ENCODE assay signal across 28 mouse cellular contexts in the genomic region with DNA sequence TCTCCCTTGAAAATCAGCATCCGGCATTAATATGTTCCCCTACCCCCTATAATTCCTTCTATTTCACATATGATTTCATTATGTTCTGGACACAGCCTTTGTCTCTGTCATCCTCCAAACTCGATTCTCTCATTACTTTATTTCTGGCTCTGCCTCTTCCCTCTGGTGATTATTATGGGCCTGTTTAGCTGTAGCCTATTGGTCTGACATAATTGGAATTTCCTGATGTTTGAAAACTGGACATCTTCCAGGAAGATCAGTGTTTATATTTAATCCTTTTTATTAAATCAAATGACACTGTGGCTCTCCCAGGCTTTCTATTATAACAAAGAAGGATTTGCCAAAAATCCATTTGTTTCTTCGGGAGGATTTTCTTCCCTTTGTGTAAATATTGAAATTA.
DNase-seq lines count a peak whose midpoint lies in the region; ATAC-seq and TF ChIP-seq lines count a peak whose summit lies in the region.
"Had no signal": no experiment of that assay in that cellular context is flagged by ENCODE, and none has a peak within 500 bp of the region (broad histone marks: within the 10 kb centered on the region; RNA-seq: fewer than 3 reads in every experiment).

No protein-coding gene starts in this region.

- H3K27me3 ChIP-seq in intestine, embryonic 16.5 days (replicated peaks; ENCODE audit: control insufficient read depth, insufficient read depth, low read length) = no peaks in the 10 kb centered on the region
- H3K27me3 ChIP-seq in intestine, embryonic 15.5 days (replicated peaks) = no peaks in the 10 kb centered on the region
- no peaks in the 10 kb centered on the region for H3K27me3 ChIP-seq in liver, adult 2 months (ENCODE audit: control insufficient read depth, insufficient read depth, low read length)
- H3K27me3 ChIP-seq in liver, embryonic 11.5 days (replicated peaks; ENCODE audit: control insufficient read depth, insufficient read depth, low read length) = no peaks in the 10 kb centered on the region
- H3K27me3 ChIP-seq in midbrain, embryonic 14.5 days (ENCODE audit: control insufficient read depth, insufficient read depth, low read length) = no peaks in the 10 kb centered on the region
- H3K27me3 ChIP-seq in midbrain, embryonic 15.5 days (replicated peaks) = no peaks in the 10 kb centered on the region
- H3K27me3 ChIP-seq: embryonic facial prominence, embryonic 13.5 days; forebrain, embryonic 13.5 days; heart, embryonic 13.5 days had no signal

- no peak for TF ChIP-seq POLR2A in liver, adult 2 months (IDR thresholded peaks at IDR 0.05; ENCODE audit: extremely low read depth, insufficient read depth, low read length)
- TF ChIP-seq POLR2A in brain, embryonic 14.5 days (IDR thresholded peaks at IDR 0.05; ENCODE audit: borderline replicate concordance, extremely low read depth, insufficient read depth, insufficient read length, poor library complexity, severe bottlenecking) = no peak

- no peak overlapping the region for H3K27ac ChIP-seq in intestine, embryonic 16.5 days (ENCODE audit: low read length)
- no peak overlapping the region for H3K27ac ChIP-seq in intestine, embryonic 15.5 days
- H3K27ac ChIP-seq in liver, adult 2 months (replicated peaks; ENCODE audit: insufficient read depth, low read depth, low read length) = no peak overlapping the region
- H3K27ac ChIP-seq in liver, embryonic 11.5 days (ENCODE audit: low read depth, low read length) = no peak overlapping the region
- no peak overlapping the region for H3K27ac ChIP-seq in midbrain, embryonic 14.5 days (replicated peaks; ENCODE audit: low read depth, low read length)
- no peak overlapping the region for H3K27ac ChIP-seq in midbrain, embryonic 15.5 days
- H3K27ac ChIP-seq: embryonic facial prominence, embryonic 13.5 days; forebrain, embryonic 10.5 days; forebrain, embryonic 13.5 days; heart, adult 2 months; heart, embryonic 10.5 days; heart, embryonic 13.5 days; hindbrain, embryonic 14.5 days; hindbrain, postnatal 0 days had no signal

- no peaks in the 10 kb centered on the region for H3K36me3 ChIP-seq in intestine, embryonic 16.5 days (ENCODE audit: control insufficient read depth, insufficient read depth, low read length)
- H3K36me3 ChIP-seq in intestine, embryonic 15.5 days = no peaks in the 10 kb centered on the region
- H3K36me3 ChIP-seq in liver, adult 2 months (ENCODE audit: control insufficient read depth, insufficient read depth, low read length) = no peaks in the 10 kb centered on the region
- H3K36me3 ChIP-seq in liver, embryonic 11.5 days (ENCODE audit: control insufficient read depth, insufficient read depth, low read length) = no peaks in the 10 kb centered on the region
- no peaks in the 10 kb centered on the region for H3K36me3 ChIP-seq in midbrain, embryonic 14.5 days (ENCODE audit: control insufficient read depth, insufficient read depth, low read length)
- no peaks in the 10 kb centered on the region for H3K36me3 ChIP-seq in midbrain, embryonic 15.5 days (replicated peaks)
- H3K36me3 ChIP-seq: embryonic facial prominence, embryonic 13.5 days; forebrain, embryonic 10.5 days; heart, embryonic 10.5 days; heart, embryonic 13.5 days had no signal

- no peaks in the 10 kb centered on the region for H3K9me3 ChIP-seq in intestine, embryonic 16.5 days (ENCODE audit: control insufficient read depth, low read length)
- H3K9me3 ChIP-seq in intestine, embryonic 15.5 days = no peaks in the 10 kb centered on the region
- no peaks in the 10 kb centered on the region for H3K9me3 ChIP-seq in liver, embryonic 11.5 days (ENCODE audit: control insufficient read depth, low read length)
- no peaks in the 10 kb centered on the region for H3K9me3 ChIP-seq in midbrain, embryonic 14.5 days (ENCODE audit: control insufficient read depth, low read length)
- H3K9me3 ChIP-seq in midbrain, embryonic 15.5 days = no peaks in the 10 kb centered on the region
- H3K9me3 ChIP-seq: embryonic facial prominence, embryonic 13.5 days; forebrain, embryonic 10.5 days; forebrain, embryonic 13.5 days; heart, embryonic 10.5 days; heart, embryonic 13.5 days had no signal

- H3K4me3 ChIP-seq in intestine, embryonic 16.5 days (ENCODE audit: low read length) = no peak overlapping the region
- no peak overlapping the region for H3K4me3 ChIP-seq in intestine, embryonic 15.5 days (replicated peaks)
- H3K4me3 ChIP-seq in liver, adult 2 months (ENCODE audit: insufficient read depth, low read depth, low read length) = no peak overlapping the region
- no peak overlapping the region for H3K4me3 ChIP-seq in liver, embryonic 11.5 days (ENCODE audit: low read depth, low read length)
- H3K4me3 ChIP-seq in midbrain, embryonic 14.5 days (replicated peaks; ENCODE audit: low read depth, low read length) = no peak overlapping the region
- H3K4me3 ChIP-seq in midbrain, embryonic 15.5 days = no peak overlapping the region
- H3K4me3 ChIP-seq: embryonic facial prominence, embryonic 13.5 days; forebrain, embryonic 10.5 days; forebrain, embryonic 13.5 days; heart, adult 2 months; heart, embryonic 10.5 days; heart, embryonic 13.5 days had no signal

- H3K4me1 ChIP-seq in intestine, embryonic 16.5 days (ENCODE audit: control insufficient read depth, insufficient read depth, low read length) = no peaks in the 10 kb centered on the region
- H3K4me1 ChIP-seq in intestine, embryonic 15.5 days (replicated peaks) = no peaks in the 10 kb centered on the region
- no peaks in the 10 kb centered on the region for H3K4me1 ChIP-seq in liver, adult 2 months (ENCODE audit: control insufficient read depth, insufficient read depth, low read length)
- H3K4me1 ChIP-seq in liver, embryonic 11.5 days (replicated peaks; ENCODE audit: control insufficient read depth, insufficient read depth, low read length) = no peaks in the 10 kb centered on the region
- no peaks in the 10 kb centered on the region for H3K4me1 ChIP-seq in midbrain, embryonic 14.5 days (ENCODE audit: control insufficient read depth, insufficient read depth, low read length)
- H3K4me1 ChIP-seq in midbrain, embryonic 15.5 days = no peaks in the 10 kb centered on the region
- H3K4me1 ChIP-seq: embryonic facial prominence, embryonic 13.5 days; forebrain, embryonic 10.5 days; forebrain, embryonic 13.5 days; heart, embryonic 10.5 days; heart, embryonic 13.5 days had no signal

- H3K4me2 ChIP-seq in intestine, embryonic 16.5 days (ENCODE audit: low read depth, low read length) = no peak overlapping the region
- no peak overlapping the region for H3K4me2 ChIP-seq in intestine, embryonic 15.5 days (replicated peaks)
- no peak overlapping the region for H3K4me2 ChIP-seq in liver, embryonic 11.5 days
- no peak overlapping the region for H3K4me2 ChIP-seq in midbrain, embryonic 14.5 days (ENCODE audit: low read length)
- H3K4me2 ChIP-seq in midbrain, embryonic 15.5 days = no peak overlapping the region
- H3K4me2 ChIP-seq: embryonic facial prominence, embryonic 13.5 days; forebrain, embryonic 13.5 days; heart, embryonic 13.5 days; hindbrain, embryonic 14.5 days had no signal

- H3K9ac ChIP-seq in intestine, embryonic 16.5 days (ENCODE audit: low read depth, low read length) = no peak overlapping the region
- no peak overlapping the region for H3K9ac ChIP-seq in intestine, embryonic 15.5 days
- no peak overlapping the region for H3K9ac ChIP-seq in liver, adult 2 months (ENCODE audit: low read depth, low read length)
- H3K9ac ChIP-seq in liver, embryonic 11.5 days (ENCODE audit: low read depth, low read length) = no peak overlapping the region
- H3K9ac ChIP-seq in midbrain, embryonic 14.5 days (replicated peaks; ENCODE audit: low read length) = no peak overlapping the region
- no peak overlapping the region for H3K9ac ChIP-seq in midbrain, embryonic 15.5 days
- H3K9ac ChIP-seq: embryonic facial prominence, embryonic 13.5 days; forebrain, embryonic 13.5 days; heart, embryonic 13.5 days; hindbrain, embryonic 14.5 days had no signal

- peak; percentile 20 for DNase-seq in liver, adult 2 months (ENCODE audit: extremely low read depth, low read depth, low spot score)
- no peak for DNase-seq in liver, embryonic 11.5 days (ENCODE audit: low spot score)
- DNase-seq in midbrain, embryonic 14.5 days = peak; percentile 21
- peak; percentile 14 for DNase-seq in brain, embryonic 14.5 days (ENCODE audit: low read depth)
- DNase-seq in adrenal gland, postnatal 4 days (ENCODE audit: low spot score in 2 of 2) = no peak
- DNase-seq: adrenal gland, adult 8-10 months; adrenal gland, postnatal 25 days; cerebellum, adult 11 months; cerebellum, adult 2 months; cerebellum, adult 9-11 months; cerebellum, postnatal 25 days; gastrocnemius, postnatal 10 days; gastrocnemius, postnatal 36 days; heart, adult 2 months; heart, postnatal 14 days; heart, postnatal 4 days had no signal

- no peaks in the 10 kb centered on the region for H3K79me2 ChIP-seq in liver, adult 2 months (ENCODE audit: control insufficient read depth, insufficient read depth, low read length)

- 43% methylated on average over 3 of the region's 3 CpGs for WGBS in intestine, embryonic 16.5 days
- WGBS in intestine, embryonic 15.5 days = 40% methylated on average over 3 of the region's 3 CpGs
- 68% methylated on average over 3 of the region's 3 CpGs for WGBS in liver, adult 2 months
- 71% methylated on average over 3 of the region's 3 CpGs for WGBS in liver, embryonic 11.5 days
- 68% methylated on average over 3 of the region's 3 CpGs for WGBS in midbrain, embryonic 14.5 days
- 67% methylated on average over 3 of the region's 3 CpGs for WGBS in midbrain, embryonic 15.5 days

- ATAC-seq in intestine, embryonic 16.5 days = peak; percentile 52; the same call in 1 of the 2 replicates
- ATAC-seq in intestine, embryonic 15.5 days = no peak
- ATAC-seq in liver, embryonic 11.5 days (replicated peaks; ENCODE audit: low FRiP score) = no peak
- ATAC-seq in midbrain, embryonic 14.5 days (ENCODE audit: low FRiP score, low TSS enrichment) = no peak
- ATAC-seq in midbrain, embryonic 15.5 days (replicated peaks) = no peak
- ATAC-seq: activated CD4-positive, CD25-positive, alpha-beta regulatory T cell, adult 4 months; CD4-positive, CD25-positive, alpha-beta regulatory T cell, adult 4 months; forebrain, embryonic 13.5 days; hindbrain, postnatal 0 days had no signal

- no peak for TF ChIP-seq CTCF in liver, adult 2 months (IDR thresholded peaks at IDR 0.05; ENCODE audit: low read depth, low read length)
- TF ChIP-seq CTCF in brain, embryonic 14.5 days (IDR thresholded peaks at IDR 0.05; ENCODE audit: borderline replicate concordance, extremely low read depth, insufficient read depth, insufficient read length) = no peak

Comparison
In these comparisons a context has a peak if more than half of its experiments do, and no peak if none do; other contexts are left out.
1. DNase-seq: peak in liver, adult 2 months (single experiment), midbrain, embryonic 14.5 days (single experiment) and brain, embryonic 14.5 days (single experiment); none in liver, embryonic 11.5 days (single experiment) and adrenal gland, postnatal 4 days (0 of 2).